Mouse (Mus musculus): ENCODE results near the gene Igsf23. TPM values are rescaled to one million over a fixed set of nuclear protein-coding genes. Genes with fewer than 3 reads are reported as not detected.

Gene Igsf23
- total RNA-seq, 2 experiments from 2014 or later, result not detected

DNA sequence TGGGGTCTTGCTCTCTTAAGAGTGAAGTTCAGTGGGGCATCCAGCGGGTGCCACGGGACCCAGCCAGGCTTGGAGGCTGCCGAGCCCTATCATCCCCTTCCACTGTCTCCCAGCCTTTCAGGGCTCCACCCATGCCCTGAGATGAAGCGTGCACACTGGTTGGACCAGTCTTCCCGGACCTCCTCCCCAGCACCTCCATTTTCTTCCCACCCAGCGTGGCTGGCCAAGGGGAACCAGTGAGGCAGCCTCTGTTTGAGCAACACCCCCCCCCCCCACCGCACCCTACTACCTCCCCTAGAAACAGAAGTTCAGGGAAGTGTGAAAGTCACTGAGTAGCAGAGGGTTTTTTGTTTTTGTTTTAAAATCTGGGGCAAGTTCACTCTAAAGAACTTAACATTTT is 62.7 kb downstream of the Igsf23 start, which contains the start of gene Ceacam19:
TSS of gene Ceacam19 (minus strand) at position 117 of the 400 bp plus-strand sequence.
- DNase-seq, result no peak
- intact Hi-C loops (cut with DNase I), result no loop called here

Other genes with a start within 250 kb of the Igsf23 start
- 10 to 100 TPM; 36.8 to 47.6 TPM for gene Tomm40, start 235.3 kb downstream of the Igsf23 start, total RNA-seq (2021)
- gene Nectin2, start 200.3 kb downstream of the Igsf23 start, total RNA-seq (2021), result 1 to 10 TPM; 2.0 to 2.3 TPM
- 10 to 100 TPM; 22.0 to 22.6 TPM for gene Bcam, start 179.7 kb downstream of the Igsf23 start, total RNA-seq (2021)
- gene Cblc, start 153.9 kb downstream of the Igsf23 start, total RNA-seq (2021), result not detected
- gene Bcl3, start 128.0 kb downstream of the Igsf23 start, total RNA-seq (2021), result 1 to 10 TPM; 1.1 to 1.5 TPM
- gene Gm19345, start 98.8 kb downstream of the Igsf23 start, total RNA-seq (2021), result not detected
- gene Ceacam16, start 89.5 kb downstream of the Igsf23 start, total RNA-seq (2021), result not detected
- not detected for gene Ceacam19, start 62.8 kb downstream of the Igsf23 start, total RNA-seq (2021)
- 1 to 10 TPM; 4.6 to 7.7 TPM for gene Pvr, start 29.6 kb downstream of the Igsf23 start, total RNA-seq (2021)
- gene Ceacam20, start 14.7 kb upstream of the Igsf23 start, total RNA-seq (2021), result not detected
- gene Nlrp9b, start 40.7 kb upstream of the Igsf23 start, total RNA-seq (2021), result not detected
- not detected for gene Vmn1r91, start 148.9 kb upstream of the Igsf23 start, total RNA-seq (2021)
- not detected for gene Gm16442, start 171.8 kb upstream of the Igsf23 start, total RNA-seq (2021)
- gene Vmn1r93, start 188.3 kb upstream of the Igsf23 start, total RNA-seq (2021), result not detected
- gene Vmn1r94, start 217.6 kb upstream of the Igsf23 start, total RNA-seq (2021), result not detected
- gene Vmn1r95, start 243.0 kb upstream of the Igsf23 start, total RNA-seq (2021), result not detected